Comparison of ENCODE assay signal across 8 mouse cellular contexts in genomic region chr9:115308941-115309380, GRCm38 (mm10). TPM values are rescaled to one million over a fixed set of nuclear protein-coding genes. Genes with fewer than 3 reads are reported as not detected.
A peak's percentile ranks its signal among the peaks of the same experiment; 100 is the strongest.
DNase-seq lines count a peak whose midpoint lies in the region; ATAC-seq and TF ChIP-seq lines count a peak whose summit lies in the region.

No protein-coding gene starts in this region.

- peak overlapping the region; percentile 95 for H3K9ac ChIP-seq in CH12.LX (ENCODE audit: insufficient read depth, low read depth)
- H3K9ac ChIP-seq in hindbrain, postnatal 0 days (replicated peaks; ENCODE audit: low read length): peak overlapping the region; percentile 98
- peak overlapping the region; percentile 96 for H3K9ac ChIP-seq in stomach, embryonic 15.5 days

- peak overlapping the region; percentile 98 for H3K27ac ChIP-seq in gastrocnemius, adult 2 months
- H3K27ac ChIP-seq in CH12.LX (ENCODE audit: insufficient read depth, low read depth): peak overlapping the region; percentile 71
- H3K27ac ChIP-seq in hindbrain, postnatal 0 days: peak overlapping the region; percentile 99
- peak overlapping the region; percentile 98 for H3K27ac ChIP-seq in stomach, embryonic 15.5 days

- peak overlapping the region; percentile 100 for H3K4me3 ChIP-seq in gastrocnemius, adult 2 months
- peak overlapping the region; percentile 94 to 96 (median 95) for H3K4me3 ChIP-seq in CH12.LX (replicated peaks in 1 of 3; ENCODE audit: low read depth in 2 of 3, low read length in 2 of 3, poor library complexity in 1 of 3)
- peak overlapping the region; percentile 99 for H3K4me3 ChIP-seq in hindbrain, postnatal 0 days (ENCODE audit: low read length)
- peak overlapping the region; percentile 85 for H3K4me3 ChIP-seq in stomach, embryonic 15.5 days (replicated peaks)

- no peak for TF ChIP-seq CTCF in gastrocnemius, adult 2 months (IDR thresholded peaks at IDR 0.05)
- TF ChIP-seq CTCF in CH12.LX (conservative IDR thresholded peaks at IDR 0.05 in 1 of 2, IDR thresholded peaks at IDR 0.05 in 1 of 2; ENCODE audit: low read depth in 2 of 2, low read length in 2 of 2): no peak
- TF ChIP-seq CTCF in hindbrain, postnatal 0 days (IDR thresholded peaks at IDR 0.05; ENCODE audit: low read depth): no peak

- 0% methylated on average over 18 of the region's 18 CpGs for WGBS in hindbrain, postnatal 0 days
- WGBS in stomach, embryonic 15.5 days: under 1% methylated on average over 18 of the region's 18 CpGs

- H3K9me3 ChIP-seq in CH12.LX (replicated peaks; ENCODE audit: low read length): no peaks in the 10 kb centered on the region
- H3K9me3 ChIP-seq in hindbrain, postnatal 0 days (ENCODE audit: low read length): no peaks in the 10 kb centered on the region
- H3K9me3 ChIP-seq in stomach, embryonic 15.5 days: no peaks in the 10 kb centered on the region

- peaks cover 0 to 2% of the 10 kb centered on the region in 2 experiments for H3K36me3 ChIP-seq in CH12.LX (replicated peaks in 1 of 2; ENCODE audit: control insufficient read depth in 1 of 2, insufficient read depth in 1 of 2, low read length in 1 of 2)
- H3K36me3 ChIP-seq in hindbrain, postnatal 0 days (ENCODE audit: insufficient read depth, low read length): no peaks in the 10 kb centered on the region
- no peaks in the 10 kb centered on the region for H3K36me3 ChIP-seq in stomach, embryonic 15.5 days

- no peak for ATAC-seq in hindbrain, postnatal 0 days
- no peak for ATAC-seq in stomach, embryonic 15.5 days (ENCODE audit: insufficient read depth, low FRiP score, low read depth)

- peak overlapping the region; percentile 55; the same call in 1 of the 2 replicates for H3K4me2 ChIP-seq in CH12.LX (ENCODE audit: insufficient read depth, low read depth, poor library complexity, severe bottlenecking)
- H3K4me2 ChIP-seq in hindbrain, postnatal 0 days (ENCODE audit: low read depth, low read length): peak overlapping the region; percentile 77
- peak overlapping the region; percentile 56 for H3K4me2 ChIP-seq in stomach, embryonic 15.5 days

- dilution Hi-C loops in CH12.LX (cut with MboI; ENCODE audit: extremely low pct_ligation_motif_present, extremely low pct_unique_long_range_greater_than_20kb, low sequenced_read_pairs): no loop called here

- in situ Hi-C loops in CH12.LX (cut with MboI; ENCODE audit: low pct_ligation_motif_present, low pct_unique_long_range_greater_than_20kb, low sequenced_read_pairs): no loop called here

- TF ChIP-seq RAD21 in CH12.LX (IDR thresholded peaks at IDR 0.05; ENCODE audit: low read depth, low read length): no peak

- TF ChIP-seq POLR2A in CH12.LX (IDR thresholded peaks at IDR 0.05; ENCODE audit: low read depth, low read length): no peak

- no peaks in the 10 kb centered on the region for H3K27me3 ChIP-seq in CH12.LX (replicated peaks)
- no peaks in the 10 kb centered on the region for H3K27me3 ChIP-seq in hindbrain, postnatal 0 days (ENCODE audit: insufficient read depth, low read length)
- H3K27me3 ChIP-seq in stomach, embryonic 15.5 days (replicated peaks): no peaks in the 10 kb centered on the region

- no peak for TF ChIP-seq EP300 in CH12.LX (IDR thresholded peaks at IDR 0.05; ENCODE audit: low read length)

- H3K79me2 ChIP-seq in CH12.LX (replicated peaks; ENCODE audit: control insufficient read depth, extremely low read depth, insufficient read depth, poor library complexity, severe bottlenecking): peaks cover 54% of the 10 kb centered on the region

- intact Hi-C loops in gastrocnemius, adult 2 months (cut with DNase I): loop anchor here (10.0 kb wide), 1 partner anchor 396 kb away; no protein-coding TSS in a partner anchor

- peaks cover 3 to 22% of the 10 kb centered on the region in 2 experiments for H3K4me1 ChIP-seq in CH12.LX (ENCODE audit: control insufficient read depth in 1 of 2, insufficient read depth in 2 of 2)
- peaks cover 7% of the 10 kb centered on the region for H3K4me1 ChIP-seq in hindbrain, postnatal 0 days (ENCODE audit: insufficient read depth, low read length)
- H3K4me1 ChIP-seq in stomach, embryonic 15.5 days: peaks cover 19% of the 10 kb centered on the region

- DNase-seq in gastrocnemius, adult 2 months: no peak
- DNase-seq in gastrocnemius, postnatal 10 days: no peak
- DNase-seq in CH12.LX (ENCODE audit: extremely low read depth): no peak
- DNase-seq in embryo, embryonic 11.5 days (ENCODE audit: low read depth, low spot score): peak; percentile 19
- DNase-seq in hindbrain, postnatal 0 days (ENCODE audit: low spot score): peak; percentile 42
- peak; percentile 51 for DNase-seq in lung, postnatal 10 days
- no peak for DNase-seq in ovary, postnatal 14 days (ENCODE audit: low spot score)

TF ChIP-seq in CH12.LX, 34 proteins besides CTCF, POLR2A, EP300 and RAD21:
- TF ChIP-seq IRF4 (IDR thresholded peaks at IDR 0.05; ENCODE audit: low read depth, low read length): no peak
- no peak for TF ChIP-seq ELF1 (IDR thresholded peaks at IDR 0.05; ENCODE audit: low read depth, low read length)
- no peak for TF ChIP-seq MAFK (IDR thresholded peaks at IDR 0.05; ENCODE audit: insufficient replicate concordance, low read length)
- no peak for TF ChIP-seq NRF1 (IDR thresholded peaks at IDR 0.05; ENCODE audit: low read depth, low read length)
- peak; percentile 2; the same call in 1 of the 2 replicates for TF ChIP-seq BHLHE40 (IDR thresholded peaks at IDR 0.05; ENCODE audit: low read depth, low read length)
- TF ChIP-seq USF1 (IDR thresholded peaks at IDR 0.05; ENCODE audit: low read depth, low read length): no peak
- no peak for TF ChIP-seq MEF2A (IDR thresholded peaks at IDR 0.05; ENCODE audit: borderline replicate concordance, low read depth, low read length)
- TF ChIP-seq CHD1 (IDR thresholded peaks at IDR 0.05; ENCODE audit: low read depth, low read length): 0 out of 2 replicates have a peak, but pooled peaks have one; percentile 22
- TF ChIP-seq MAZ (IDR thresholded peaks at IDR 0.05; ENCODE audit: low read depth, low read length): no peak
- TF ChIP-seq USF2 (conservative IDR thresholded peaks at IDR 0.05; ENCODE audit: low read depth, low read length): no peak
- TF ChIP-seq SIN3A (IDR thresholded peaks at IDR 0.05; ENCODE audit: low read length): peak; percentile 52; the same call in 1 of the 2 replicates

RNA-seq across cellular contexts. Expression of gene Stt3b, which starts 1.3 kb away (rescaled TPM):
- total RNA-seq in gastrocnemius, adult 2 months (2021): 10 to 100 TPM; 66.0 to 96.1 TPM
- total RNA-seq in gastrocnemius, postnatal 10 days (2021): 10 to 100 TPM; 64.8 to 69.5 TPM
- total RNA-seq in CH12.LX (2012; rRNA removed): 103 and 114 TPM in 2 replicates
- total RNA-seq in CH12.LX (2014; rRNA removed): 152 and 155 TPM in 2 replicates
- 108 and 118 TPM in 2 replicates for polyA plus RNA-seq in CH12.LX (2012; ENCODE audit: insufficient read length, low read depth)
- total RNA-seq in hindbrain, postnatal 0 days (2014; rRNA removed): 92.0 and 111 TPM in 2 replicates
- polyA plus RNA-seq in hindbrain, postnatal 0 days (2015; fragmentation: Nextera tagmentation; extraction: Ambion mirVana): 66.0 and 66.8 TPM in 2 replicates
- 102 and 110 TPM in 2 replicates for polyA plus RNA-seq in stomach, embryonic 15.5 days (2015; fragmentation: Nextera tagmentation; extraction: Ambion mirVana)

Comparison
In these comparisons a context has a peak if more than half of its experiments do, and no peak if none do; other contexts are left out.
1. DNase-seq: peak in embryo, embryonic 11.5 days (single experiment), hindbrain, postnatal 0 days (single experiment) and lung, postnatal 10 days (single experiment); none in gastrocnemius, adult 2 months (single experiment), gastrocnemius, postnatal 10 days (single experiment), CH12.LX (single experiment) and ovary, postnatal 14 days (single experiment).
2. Peak in every context shown above with its lines, with median percentiles within 50 percentile points of each other: H3K27ac ChIP-seq, H3K4me3 ChIP-seq, H3K4me2 ChIP-seq and H3K9ac ChIP-seq.